Mouse (Mus musculus) lung, embryonic 14.5 days (tissue): ENCODE data around the gene D930048N14Rik. TPM values are rescaled to one million over a fixed set of nuclear protein-coding genes. Genes with fewer than 3 reads are reported as not detected.
A peak's percentile ranks its signal among the peaks of the same experiment; 100 is the strongest.

Source experiments
- ATAC-seq: fragments of 200-750 bp; cut with Nextera tagmentation; 2 replicates; pipeline ENCODE4 v1.8.0; 2017; ENCODE audit warnings: mild to moderate bottlenecking, moderate TSS enrichment, moderate library complexity; ENCODE audit not compliant: insufficient read depth
- DNase-seq: peaks from one replicate; pipeline ENCODE4 v3.0.0-alpha.2; 2015
- H3K27ac ChIP-seq: fragments of 300-500 bp; sonication (generic); 2 replicates; pipeline ENCODE4 v1.5.1; 2014; ENCODE audit warnings: low read depth, mild to moderate bottlenecking, moderate library complexity
- H3K27me3 ChIP-seq: fragments of 300-500 bp; sonication (generic); 2 replicates; pipeline ENCODE4 v1.6.1; 2014; ENCODE audit warnings: low read length, control low read depth; ENCODE audit not compliant: insufficient read depth
- H3K36me3 ChIP-seq: fragments of 300-500 bp; sonication (generic); 2 replicates; pipeline ENCODE4 v1.6.1; 2014; ENCODE audit warnings: control low read depth; ENCODE audit not compliant: insufficient read depth
- H3K4me1 ChIP-seq: fragments of 300-500 bp; sonication (generic); 2 replicates; pipeline ENCODE4 v1.6.1; 2014; ENCODE audit warnings: antibody characterized with exemption, control low read depth; ENCODE audit not compliant: insufficient read depth
- H3K4me2 ChIP-seq: fragments of 300-500 bp; sonication (generic); 2 replicates; pipeline ENCODE4 v1.6.1; 2014; ENCODE audit warnings: mild to moderate bottlenecking
- H3K4me3 ChIP-seq: fragments of 300-500 bp; sonication (generic); 2 replicates; pipeline ENCODE4 v1.5.1; 2014; ENCODE audit warnings: low read depth, low read length
- H3K9ac ChIP-seq: fragments of 300-500 bp; sonication (generic); 2 replicates; pipeline ENCODE4 v1.6.1; 2014
- H3K9me3 ChIP-seq: fragments of 300-500 bp; sonication (generic); 2 replicates; pipeline ENCODE4 v1.6.1; 2016; ENCODE audit warnings: low read depth, low read length, control low read depth
- CTCF ChIP-seq: IDR thresholded peaks from 2 replicates; pipeline ENCODE4 v1.5.1; 2016; ENCODE audit warnings: antibody characterized with exemption, low read depth
- WGBS: fragments of 180-500 bp; shearing (Covaris S2); extraction: QIAGEN DNeasy Blood & Tissue Kit; methylation state at CpG from one replicate; pipeline ENCODE4 v1.1.7; 2014; 5-methylcytosine and 5-hydroxymethylcytosine counted together
- polyA plus RNA-seq: library from polyadenylated mRNA; unstranded; fragments of >200 nt; fragmentation: Nextera tagmentation; extraction: Ambion mirVana; gene quantifications from 2 replicates; pipeline ENCODE4 v1.2.1, GENCODE M21; 2014

D930048N14Rik gene
- polyA plus RNA-seq, 1 experiment from 2014 or later = 3.4 TPM

DNA sequence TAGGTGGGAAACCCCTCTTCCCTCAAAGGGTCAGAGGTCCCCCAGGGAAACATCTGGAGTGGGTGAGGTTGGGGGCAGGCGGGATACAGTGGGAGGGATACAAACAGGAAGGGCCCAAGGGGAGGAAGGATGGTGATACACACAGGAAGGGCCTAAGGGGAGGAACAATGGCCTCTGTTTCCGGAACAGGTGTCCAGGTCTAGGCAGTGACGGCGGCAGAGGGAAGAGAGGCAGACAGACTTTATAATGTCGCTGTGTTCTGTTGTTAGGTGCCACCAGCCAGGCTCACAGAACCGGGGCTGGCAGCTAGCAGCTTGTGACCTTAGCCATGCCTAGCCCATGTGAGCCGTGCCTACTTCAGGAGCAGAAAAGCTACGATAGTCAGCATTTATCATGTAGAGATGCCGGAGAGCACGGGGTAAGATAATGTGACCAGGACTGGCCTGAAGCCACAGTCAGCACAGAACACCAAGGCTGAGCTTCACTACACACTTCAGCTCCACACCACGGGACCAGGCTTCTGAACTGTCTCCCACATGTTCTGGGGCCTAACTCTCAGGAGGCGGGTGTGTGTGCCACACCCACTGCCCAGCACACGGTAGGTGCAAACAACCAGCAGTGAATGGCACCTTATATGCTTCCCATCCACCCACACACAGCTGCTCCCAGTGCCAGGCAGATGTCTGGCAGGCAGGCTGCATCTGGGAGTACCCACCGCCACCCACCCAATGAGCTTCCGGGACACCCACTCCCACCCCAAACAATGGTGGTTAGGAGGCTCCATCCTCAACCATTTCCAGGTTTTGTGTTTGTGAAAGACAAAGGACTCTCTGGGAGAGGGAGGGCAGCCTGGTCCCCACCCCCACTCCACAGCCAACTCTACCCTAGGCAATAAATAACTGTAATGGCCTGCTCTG is 3.7 kb upstream of the D930048N14Rik start:
- H3K9me3 ChIP-seq = no peaks in the 10 kb centered on the region
- peaks cover 8% of the 10 kb centered on the region; the same call in 1 of the 2 replicates for H3K4me1 ChIP-seq
- peak overlapping the region; percentile 80 for H3K27ac ChIP-seq
- WGBS = 71% methylated on average over 15 of the region's 15 CpGs
- peak; percentile 45; the same call in 1 of the 2 replicates for ATAC-seq
- peak; percentile 61 for DNase-seq
- H3K9ac ChIP-seq = no peak overlapping the region
- 0 out of 2 replicates have a peak overlapping the region, but pooled peaks have one; percentile 12 for H3K4me3 ChIP-seq
- H3K4me2 ChIP-seq = peak overlapping the region; percentile 97
- no peak for TF ChIP-seq CTCF
- peaks cover 33% of the 10 kb centered on the region for H3K36me3 ChIP-seq
- no peaks in the 10 kb centered on the region; the same call in 1 of the 2 replicates for H3K27me3 ChIP-seq

- Histone ChIP-seq H3K27ac (peak overlapping the region; percentile 72), H3K36me3 (peaks cover 21% of the 10 kb centered on the region), H3K9me3 (no peaks in the 10 kb centered on the region), H3K4me2 (peak overlapping the region; percentile 97), H3K27me3 (no peaks in the 10 kb centered on the region; the same call in 1 of the 2 replicates), H3K9ac (peak overlapping the region; percentile 78), H3K4me1 (peaks cover 8% of the 10 kb centered on the region; the same call in 1 of the 2 replicates), H3K4me3 (peak overlapping the region; percentile 68)
- DNase-seq (peak; percentile 33), ATAC-seq (no peak)
- no peak for TF ChIP-seq CTCF
- WGBS = 14% methylated on average over 3 of the region's 3 CpGs
Measured at GRCm38 (mm10) chr11:51648566-51648965, 2.2 kb upstream of the D930048N14Rik start.

DNA sequence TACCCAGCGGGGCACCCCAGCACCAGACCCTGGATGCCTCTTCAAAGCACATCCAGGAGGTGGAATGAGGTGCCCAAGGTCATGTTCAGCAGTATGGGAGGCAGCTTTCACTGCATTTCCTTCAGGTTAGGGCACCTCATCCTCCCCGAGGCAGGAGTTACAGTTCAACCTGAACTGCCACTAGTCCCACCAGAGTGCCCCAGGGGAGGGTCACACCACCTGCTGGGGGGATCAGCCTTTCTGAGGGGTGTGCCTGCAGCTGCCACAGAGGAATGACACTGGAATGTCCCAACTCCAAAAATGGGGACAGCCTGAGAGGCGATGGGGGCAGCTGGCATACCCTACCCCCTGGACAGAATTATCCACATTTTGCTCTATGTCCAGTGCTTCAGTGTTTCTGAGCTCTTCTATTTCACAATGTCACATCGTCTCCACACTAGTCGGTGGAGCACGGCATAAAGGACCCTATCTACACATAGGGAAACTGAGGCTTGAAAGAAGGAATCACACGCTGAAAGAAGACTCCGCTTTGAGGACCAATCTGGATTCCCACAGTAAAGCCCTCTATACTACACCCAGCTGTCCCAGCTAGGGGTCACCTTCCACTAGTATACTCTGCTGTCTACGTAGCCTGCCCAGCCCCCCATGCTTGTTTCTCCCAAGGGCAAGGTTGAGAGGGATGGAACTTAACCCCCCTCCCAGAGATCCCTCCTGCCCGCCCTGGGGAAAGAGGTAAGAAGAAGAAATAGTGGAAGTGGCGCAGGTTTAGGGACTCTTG is 1.5 kb upstream of the D930048N14Rik start:
- 35% methylated on average over 11 of the region's 11 CpGs for WGBS
- Histone ChIP-seq H3K4me3 (peak overlapping the region; percentile 68), H3K4me2 (peak overlapping the region; percentile 97), H3K4me1 (peaks cover 8% of the 10 kb centered on the region; the same call in 1 of the 2 replicates), H3K27me3 (no peaks in the 10 kb centered on the region; the same call in 1 of the 2 replicates), H3K36me3 (peaks cover 14% of the 10 kb centered on the region), H3K9me3 (no peaks in the 10 kb centered on the region), H3K27ac (peak overlapping the region; percentile 72), H3K9ac (peak overlapping the region; percentile 78)
- no peak for DNase-seq
- ATAC-seq = no peak
- no peak for TF ChIP-seq CTCF

DNA sequence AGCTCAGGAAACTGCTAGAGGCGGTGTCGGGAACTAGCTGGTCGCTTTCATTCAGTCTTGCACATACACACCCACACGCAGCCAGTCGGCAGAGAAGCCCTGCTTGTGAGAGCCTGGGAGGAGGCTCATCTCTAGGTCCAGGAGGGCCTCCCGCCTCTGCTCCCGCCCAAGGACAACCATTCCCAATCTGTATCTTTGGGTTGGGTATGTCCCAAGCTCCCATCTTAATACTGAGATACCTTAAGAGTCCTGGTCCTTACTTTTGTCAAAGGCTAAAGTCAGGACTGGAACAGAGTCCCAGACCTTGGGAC is 910 bp upstream of the D930048N14Rik start:
- no peaks in the 10 kb centered on the region for H3K9me3 ChIP-seq
- no peak for ATAC-seq
- WGBS = 4% methylated on average over 7 of the region's 7 CpGs
- no peaks in the 10 kb centered on the region for H3K27me3 ChIP-seq
- peaks cover 9% of the 10 kb centered on the region; the same call in 1 of the 2 replicates for H3K36me3 ChIP-seq
- peak overlapping the region; percentile 60; the same call in 1 of the 2 replicates for H3K27ac ChIP-seq
- no peak for TF ChIP-seq CTCF
- H3K4me1 ChIP-seq = peaks cover 8% of the 10 kb centered on the region; the same call in 1 of the 2 replicates
- H3K4me3 ChIP-seq = peak overlapping the region; percentile 68
- H3K4me2 ChIP-seq = peak overlapping the region; percentile 97
- H3K9ac ChIP-seq = peak overlapping the region; percentile 78
- peak; percentile 63 for DNase-seq

GRCm38 (mm10) chr11:51650261-51650660 is 493 bp upstream of the D930048N14Rik start:
- H3K4me1 ChIP-seq = peaks cover 8% of the 10 kb centered on the region; the same call in 1 of the 2 replicates
- H3K4me3 ChIP-seq = peak overlapping the region; percentile 68
- no peak for TF ChIP-seq CTCF
- ATAC-seq (peak; percentile 47), DNase-seq (no peak)
- no peaks in the 10 kb centered on the region for H3K9me3 ChIP-seq
- peak overlapping the region; percentile 78 for H3K9ac ChIP-seq
- H3K27me3 ChIP-seq = no peaks in the 10 kb centered on the region
- peak overlapping the region; percentile 97 for H3K4me2 ChIP-seq
- H3K27ac ChIP-seq = peak overlapping the region; percentile 60; the same call in 1 of the 2 replicates
- WGBS = under 1% methylated on average over 30 of the region's 30 CpGs
- H3K36me3 ChIP-seq = peaks cover 7% of the 10 kb centered on the region; the same call in 1 of the 2 replicates

GRCm38 (mm10) chr11:51652889-51653418 is 2.2 kb downstream of the D930048N14Rik start:
- no peak overlapping the region for H3K4me3 ChIP-seq
- H3K9me3 ChIP-seq = no peaks in the 10 kb centered on the region
- TF ChIP-seq CTCF = no peak
- no peaks in the 10 kb centered on the region for H3K36me3 ChIP-seq
- peaks cover 8% of the 10 kb centered on the region; the same call in 1 of the 2 replicates for H3K4me1 ChIP-seq
- H3K27ac ChIP-seq = no peak overlapping the region
- ATAC-seq = no peak
- no peaks in the 10 kb centered on the region for H3K27me3 ChIP-seq
- no peak overlapping the region for H3K9ac ChIP-seq
- 87% methylated on average over 4 of the region's 4 CpGs for WGBS
- DNase-seq = no peak
- H3K4me2 ChIP-seq = no peak overlapping the region
